Mouse (Mus musculus) thymus, postnatal 36 days (tissue): ENCODE measurements around the gene Gm10972.
"Not testable (repeated sequence)": the region's sequence is repeated elsewhere in the genome, so short reads cannot be mapped to it uniquely, and the experiment has no call there.

Source experiments
- DNase-seq, 2 experiments: peaks; one replicate each; pipeline ENCODE4 v3.0.0; 2022; ENCODE audit warnings: mixed read lengths in 2 of 2

The Gm10972 gene

GRCm38 (mm10) chr3:94659142-94659748, 16.3 kb downstream of the Gm10972 start:
- DNase-seq, result not testable (repeated sequence)

DNA sequence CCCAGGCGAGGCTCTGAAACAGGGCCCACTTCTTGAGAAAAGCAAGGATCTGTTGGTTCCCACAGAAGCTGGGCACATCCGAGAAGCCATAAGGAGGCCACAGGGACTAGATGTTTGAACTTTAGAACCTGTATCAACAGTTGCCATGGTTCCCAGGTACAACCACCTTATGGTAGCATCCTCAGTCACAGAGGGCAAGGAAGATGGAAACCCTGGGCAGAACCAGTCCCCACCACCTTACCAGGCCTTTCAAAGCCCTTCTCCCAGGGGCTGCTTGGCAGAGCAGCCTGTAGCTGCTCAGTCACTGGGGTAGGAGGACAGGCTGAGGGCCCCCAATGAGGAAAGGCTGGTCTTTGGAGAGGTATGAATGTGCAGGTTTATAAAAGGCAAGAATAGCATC, 17.9 kb downstream of the Gm10972 start:
- DNase-seq, result not testable (repeated sequence)

GRCm38 (mm10) chr3:94665060-94665802, 22.3 kb downstream of the Gm10972 start:
- DNase-seq, result not testable (repeated sequence)

- DNase-seq, result not testable (repeated sequence)
Observed at GRCm38 (mm10) chr3:94665896-94666295, 23.0 kb downstream of the Gm10972 start.

DNA sequence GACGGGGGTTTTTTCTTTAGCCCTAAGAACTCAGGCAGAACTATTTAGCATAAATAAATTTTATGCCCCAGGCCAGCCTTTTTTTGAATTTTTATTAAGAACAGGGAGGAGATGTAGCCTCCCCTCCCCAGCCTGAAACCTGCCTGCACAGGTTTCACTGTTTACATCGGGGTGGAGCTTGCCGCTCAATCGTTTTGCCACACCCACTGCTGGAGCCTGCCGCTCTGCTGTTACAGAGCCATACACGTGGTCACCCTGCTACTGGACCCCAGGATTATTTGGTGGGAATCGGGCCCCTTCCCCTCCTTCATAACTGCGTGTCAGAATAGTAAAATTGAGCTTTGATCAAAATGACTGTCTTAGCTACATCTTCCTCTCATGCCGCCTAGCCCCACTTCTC, 32.2 kb downstream of the Gm10972 start:
- not testable (repeated sequence) for DNase-seq

GRCm38 (mm10) chr3:94679351-94679841, 36.5 kb downstream of the Gm10972 start:
- DNase-seq, result no peak

- not testable (repeated sequence) for DNase-seq
Observed at GRCm38 (mm10) chr3:94680032-94680431, 37.1 kb downstream of the Gm10972 start.

- DNase-seq, result no peak
Observed at GRCm38 (mm10) chr3:94680783-94681182, 37.9 kb downstream of the Gm10972 start.

DNA sequence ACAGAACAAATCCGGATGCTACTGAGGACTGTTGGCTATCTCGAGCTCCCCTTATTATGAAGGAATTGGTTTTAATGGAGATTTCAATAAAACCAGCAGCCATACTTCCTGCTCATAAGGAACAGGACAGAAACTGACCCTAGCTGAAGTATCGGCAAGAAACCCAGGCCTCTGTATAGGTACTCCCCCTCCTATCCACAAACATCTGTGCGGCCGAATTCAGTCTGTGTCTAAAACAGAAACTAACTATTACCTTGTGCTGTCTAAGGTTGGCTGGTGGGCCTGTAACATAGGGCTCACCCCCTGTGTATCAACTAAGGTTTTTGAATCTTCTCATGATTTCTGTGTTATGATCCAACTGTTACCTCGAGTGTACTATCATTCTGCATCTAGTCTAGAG, 40.7 kb downstream of the Gm10972 start:
- no peak for DNase-seq

DNA sequence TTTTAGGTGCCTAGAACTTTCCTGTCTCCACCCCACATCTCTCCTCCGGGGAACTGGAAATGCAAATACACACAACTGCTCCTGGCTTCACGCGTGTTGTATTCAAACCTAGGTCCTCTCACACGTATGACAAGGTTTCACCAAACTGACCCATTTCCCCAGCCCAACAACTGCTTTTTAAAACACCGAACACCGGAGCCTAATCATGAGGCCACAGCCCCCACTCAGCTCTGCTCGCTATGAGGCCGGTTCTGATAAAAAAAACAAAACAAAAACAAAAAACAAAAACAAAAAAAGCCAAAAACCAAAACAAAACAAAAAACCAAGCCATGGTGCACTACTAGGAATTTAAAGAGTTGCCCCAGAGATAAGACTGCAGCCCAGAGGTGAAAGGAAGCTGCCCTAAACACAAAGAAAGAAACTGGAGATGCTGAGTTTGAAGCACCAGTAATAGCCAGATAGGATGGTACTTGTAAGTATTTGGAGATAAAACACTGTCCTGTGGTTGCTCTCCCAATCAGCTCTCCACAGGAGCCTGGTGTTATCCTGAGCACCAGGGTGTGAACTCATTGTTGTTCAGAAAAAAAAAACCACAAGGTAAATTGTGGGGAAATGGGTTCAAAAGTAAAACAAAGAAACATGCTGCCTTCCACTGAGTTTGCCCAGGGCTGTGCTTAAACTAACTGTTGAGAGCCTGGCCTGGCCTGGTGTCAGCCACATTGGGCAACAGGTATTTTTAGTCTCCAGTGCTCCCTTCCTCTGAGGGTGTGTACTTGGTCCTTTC, 43.3 kb downstream of the Gm10972 start:
- DNase-seq, result not testable (repeated sequence)

DNA sequence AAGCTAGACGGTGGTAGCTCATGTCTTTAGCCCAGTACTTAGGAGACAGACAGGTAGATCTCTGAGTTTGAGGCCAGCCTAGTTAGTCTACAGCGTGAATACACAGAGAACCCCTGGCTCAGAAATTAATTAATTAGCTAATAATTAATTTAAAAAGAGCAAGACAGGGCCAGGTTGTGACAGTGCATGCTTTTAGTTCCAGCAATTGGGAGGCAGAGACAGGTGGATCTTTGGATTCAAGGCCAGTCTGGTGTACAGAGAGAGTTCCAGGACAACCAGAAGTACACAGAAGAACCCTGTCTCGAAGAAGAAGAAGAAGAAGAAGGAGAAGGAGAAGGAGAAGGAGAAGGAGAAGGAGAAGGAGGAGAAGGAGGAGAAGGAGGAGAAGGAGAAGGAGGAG, 45.8 kb downstream of the Gm10972 start:
- DNase-seq, result not testable (repeated sequence)

DNA sequence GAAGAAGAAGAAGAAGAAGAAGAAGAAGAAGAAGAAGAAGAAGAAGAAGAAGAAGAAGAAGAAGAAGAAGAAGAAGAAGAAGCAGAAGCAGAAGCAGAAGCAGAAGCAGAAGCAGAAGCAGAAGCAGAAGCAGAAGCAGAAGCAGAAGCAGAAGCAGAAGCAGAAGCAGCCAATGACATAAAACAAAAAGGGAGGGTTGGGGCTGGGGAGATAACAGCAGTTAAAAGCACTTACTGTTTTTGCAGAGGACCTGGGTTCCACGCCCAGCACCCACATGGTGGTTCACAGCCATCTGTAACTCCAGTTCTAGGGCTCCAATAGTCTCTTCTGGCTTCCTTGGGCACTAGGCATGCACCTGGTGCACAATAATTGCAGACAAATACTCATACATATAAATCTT, 46.3 kb downstream of the Gm10972 start:
- not testable (repeated sequence) for DNase-seq

DNA sequence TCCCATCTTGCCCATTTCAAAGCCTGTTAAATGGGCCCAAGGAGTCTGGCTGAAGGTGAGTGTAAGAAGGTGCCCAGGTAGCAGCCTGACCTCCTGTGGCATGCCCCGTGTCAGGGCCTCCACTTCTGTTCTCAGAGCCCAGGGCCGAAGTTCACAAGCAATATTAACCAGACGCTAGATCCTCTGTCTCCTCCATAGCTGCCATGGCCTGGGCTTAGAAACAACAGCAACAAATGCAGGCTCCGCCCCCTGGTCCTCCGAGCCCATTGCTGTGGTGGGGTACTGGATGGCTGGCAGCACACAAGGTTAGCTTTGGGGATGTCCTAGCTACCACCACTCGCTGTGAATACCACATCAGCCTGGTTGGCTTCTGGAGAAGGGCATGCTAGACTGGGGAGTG, 47.2 kb downstream of the Gm10972 start:
- not testable (repeated sequence) for DNase-seq

- no peak for DNase-seq
Observed at GRCm38 (mm10) chr3:94690616-94691247, 47.8 kb downstream of the Gm10972 start.

DNA sequence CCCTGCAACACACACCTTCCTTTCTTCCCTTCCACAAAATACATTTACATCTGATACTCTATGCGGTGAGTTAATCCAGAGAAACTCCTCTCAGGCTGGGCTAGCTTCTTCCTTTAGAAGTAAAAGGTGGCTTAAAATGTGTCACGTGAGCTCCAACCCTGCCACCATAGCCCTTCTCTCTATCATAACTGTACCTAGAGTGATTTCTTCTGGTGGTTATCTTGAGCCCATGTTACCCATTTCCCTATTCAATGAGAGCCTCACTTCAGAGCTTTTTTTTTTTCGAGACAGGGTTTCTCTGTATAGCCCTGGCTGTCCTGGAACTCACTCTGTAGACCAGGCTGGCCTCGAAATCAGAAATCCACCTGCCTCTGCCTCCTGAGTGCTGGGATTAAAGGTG, 48.8 kb downstream of the Gm10972 start:
- not testable (repeated sequence) for DNase-seq
